Mouse (Mus musculus) embryonic facial prominence, embryonic 11.5 days (tissue): ENCODE data around the gene Sema5b. TPM values are rescaled to one million over a fixed set of nuclear protein-coding genes. Genes with fewer than 3 reads are reported as not detected.

Experiments used
- ATAC-seq: fragments of 200-750 bp; cut with Nextera tagmentation; replicated peaks from 2 replicates; pipeline ENCODE4 v1.8.0; 2017; ENCODE audit warnings: low read depth; ENCODE audit not compliant: insufficient number of reproducible peaks, low FRiP score, low TSS enrichment
- DNase-seq: peaks from one replicate; pipeline ENCODE4 v3.0.0-alpha.2; 2015; ENCODE audit warnings: low spot score
- H3K27ac ChIP-seq: fragments of 300-500 bp; sonication (generic); replicated peaks from 2 replicates; pipeline ENCODE4 v1.5.1; 2014; ENCODE audit warnings: mild to moderate bottlenecking, low read depth, low read length, control low read depth
- H3K27me3 ChIP-seq: fragments of 300-500 bp; sonication (generic); 2 replicates; pipeline ENCODE4 v1.6.1; 2014; ENCODE audit warnings: mild to moderate bottlenecking, low read length, moderate library complexity, mixed read lengths; ENCODE audit not compliant: control insufficient read depth, insufficient read depth
- H3K36me3 ChIP-seq: fragments of 300-500 bp; sonication (generic); replicated peaks from 2 replicates; pipeline ENCODE4 v1.6.1; 2014; ENCODE audit warnings: low read depth, mild to moderate bottlenecking, low read length, moderate library complexity, mixed read lengths; ENCODE audit not compliant: control insufficient read depth, insufficient read depth
- H3K4me1 ChIP-seq: fragments of 300-500 bp; sonication (generic); 2 replicates; pipeline ENCODE4 v1.6.1; 2014; ENCODE audit warnings: low read length, mixed read lengths; ENCODE audit not compliant: control insufficient read depth, insufficient read depth
- H3K4me2 ChIP-seq: fragments of 300-500 bp; sonication (generic); 2 replicates; pipeline ENCODE4 v1.6.1; 2014; ENCODE audit warnings: low read depth, mild to moderate bottlenecking, control low read depth, low read length, moderate library complexity
- H3K4me3 ChIP-seq: fragments of 300-500 bp; sonication (generic); 2 replicates; pipeline ENCODE4 v1.5.1; 2014; ENCODE audit warnings: low read depth, low read length, control low read depth
- H3K9ac ChIP-seq: fragments of 300-500 bp; sonication (generic); replicated peaks from 2 replicates; pipeline ENCODE4 v1.6.1; 2014; ENCODE audit warnings: mild to moderate bottlenecking, control low read depth, low read length
- H3K9me3 ChIP-seq: fragments of 300-500 bp; sonication (generic); replicated peaks from 2 replicates; pipeline ENCODE4 v1.6.1; 2016; ENCODE audit warnings: mild to moderate bottlenecking, low read length, inconsistent platforms, mixed read lengths; ENCODE audit not compliant: control insufficient read depth
- WGBS: fragments of 180-500 bp; shearing (Covaris S2); extraction: QIAGEN DNeasy Blood & Tissue Kit; methylation state at CpG from one replicate; pipeline ENCODE4 v1.1.7; 2014; 5-methylcytosine and 5-hydroxymethylcytosine counted together
- polyA plus RNA-seq: library from polyadenylated mRNA; unstranded; fragments of >200 nt; fragmentation: Nextera tagmentation; extraction: Ambion mirVana; gene quantifications from 2 replicates; pipeline ENCODE4 v1.2.1, GENCODE M21; 2014

The Sema5b gene
- polyA plus RNA-seq, 1 experiment from 2014 or later = 2.9 TPM

- Histone ChIP-seq H3K27me3 (no peaks in the 10 kb centered on the region), H3K4me3 (no peak overlapping the region), H3K9ac (no peak overlapping the region), H3K9me3 (no peaks in the 10 kb centered on the region), H3K27ac (no peak overlapping the region), H3K4me2 (no peak overlapping the region), H3K4me1 (no peaks in the 10 kb centered on the region), H3K36me3 (no peaks in the 10 kb centered on the region)
- 96% methylated on average over 3 of the region's 3 CpGs for WGBS
- no peak for ATAC-seq
- no peak for DNase-seq
Observed at GRCm38 (mm10) chr16:35573586-35573985, 32.6 kb downstream of the Sema5b start.

GRCm38 (mm10) chr16:35577181-35577941 is 36.4 kb downstream of the Sema5b start:
- Histone ChIP-seq H3K9ac (no peak overlapping the region), H3K36me3 (no peaks in the 10 kb centered on the region), H3K4me3 (no peak overlapping the region), H3K27me3 (no peaks in the 10 kb centered on the region), H3K4me1 (no peaks in the 10 kb centered on the region), H3K4me2 (no peak overlapping the region), H3K27ac (no peak overlapping the region), H3K9me3 (no peaks in the 10 kb centered on the region)
- no peak for DNase-seq
- ATAC-seq = no peak
- WGBS = 87% methylated on average over 11 of the region's 11 CpGs

GRCm38 (mm10) chr16:35581299-35581698 is 40.4 kb downstream of the Sema5b start:
- ATAC-seq = no peak
- no peaks in the 10 kb centered on the region for H3K9me3 ChIP-seq
- no peaks in the 10 kb centered on the region for H3K27me3 ChIP-seq
- 44% methylated on average over 7 of the region's 7 CpGs for WGBS
- DNase-seq = no peak
- H3K36me3 ChIP-seq = no peaks in the 10 kb centered on the region
- H3K4me3 ChIP-seq = no peak overlapping the region
- no peak overlapping the region for H3K27ac ChIP-seq
- no peaks in the 10 kb centered on the region for H3K4me1 ChIP-seq
- H3K4me2 ChIP-seq = no peak overlapping the region
- 0 out of 2 replicates have a peak overlapping the region, but pooled peaks have one; percentile 13 for H3K9ac ChIP-seq

GRCm38 (mm10) chr16:35583551-35584080 is 42.7 kb downstream of the Sema5b start:
- H3K9ac ChIP-seq = no peak overlapping the region
- no peak overlapping the region for H3K4me2 ChIP-seq

GRCm38 (mm10) chr16:35585126-35585694 is 44.3 kb downstream of the Sema5b start:
- no peak for DNase-seq
- 56% methylated on average over 8 of the region's 8 CpGs for WGBS
- Histone ChIP-seq H3K9ac (no peak overlapping the region), H3K4me3 (no peak overlapping the region), H3K27ac (no peak overlapping the region), H3K4me1 (peaks cover 4% of the 10 kb centered on the region; the same call in 1 of the 2 replicates), H3K4me2 (no peak overlapping the region), H3K36me3 (no peaks in the 10 kb centered on the region), H3K27me3 (no peaks in the 10 kb centered on the region), H3K9me3 (no peaks in the 10 kb centered on the region)
- no peak for ATAC-seq

More at GRCm38 (mm10) chr16:35583551-35584080, 42.7 kb downstream of the Sema5b start:
- no peaks in the 10 kb centered on the region for H3K36me3 ChIP-seq
- H3K4me1 ChIP-seq = peaks cover 4% of the 10 kb centered on the region; the same call in 1 of the 2 replicates
- H3K4me3 ChIP-seq = no peak overlapping the region
- no peaks in the 10 kb centered on the region for H3K9me3 ChIP-seq
- DNase-seq (no peak), ATAC-seq (no peak)
- H3K27me3 ChIP-seq = no peaks in the 10 kb centered on the region
- WGBS = 73% methylated on average over 4 of the region's 4 CpGs
- H3K27ac ChIP-seq = no peak overlapping the region

GRCm38 (mm10) chr16:35587046-35587779 is 46.3 kb downstream of the Sema5b start:
- H3K4me1 ChIP-seq = peaks cover 8% of the 10 kb centered on the region
- no peak for DNase-seq
- no peak overlapping the region; the same call in 1 of the 2 replicates for H3K4me2 ChIP-seq
- no peaks in the 10 kb centered on the region for H3K36me3 ChIP-seq
- no peak overlapping the region for H3K4me3 ChIP-seq
- no peaks in the 10 kb centered on the region for H3K9me3 ChIP-seq
- no peak for ATAC-seq
- peak overlapping the region; percentile 40 for H3K9ac ChIP-seq
- 57% methylated on average over 8 of the region's 8 CpGs for WGBS
- no peaks in the 10 kb centered on the region for H3K27me3 ChIP-seq
- H3K27ac ChIP-seq = peak overlapping the region; percentile 14; the same call in 1 of the 2 replicates

- H3K4me1 ChIP-seq = peaks cover 8% of the 10 kb centered on the region
- DNase-seq = peak; percentile 68
- H3K9me3 ChIP-seq = no peaks in the 10 kb centered on the region
- H3K36me3 ChIP-seq = no peaks in the 10 kb centered on the region
- ATAC-seq = peak; percentile 73
- 4% methylated on average over 20 of the region's 20 CpGs for WGBS
- peak overlapping the region; percentile 40 for H3K9ac ChIP-seq
- H3K4me2 ChIP-seq = peak overlapping the region; percentile 26
- H3K4me3 ChIP-seq = no peak overlapping the region
- no peaks in the 10 kb centered on the region for H3K27me3 ChIP-seq
- H3K27ac ChIP-seq = no peak overlapping the region
Observed at GRCm38 (mm10) chr16:35587866-35588465, 47.0 kb downstream of the Sema5b start.
